Mouse (Mus musculus): Measurements from ENCODE around the gene Vangl2.

DNA sequence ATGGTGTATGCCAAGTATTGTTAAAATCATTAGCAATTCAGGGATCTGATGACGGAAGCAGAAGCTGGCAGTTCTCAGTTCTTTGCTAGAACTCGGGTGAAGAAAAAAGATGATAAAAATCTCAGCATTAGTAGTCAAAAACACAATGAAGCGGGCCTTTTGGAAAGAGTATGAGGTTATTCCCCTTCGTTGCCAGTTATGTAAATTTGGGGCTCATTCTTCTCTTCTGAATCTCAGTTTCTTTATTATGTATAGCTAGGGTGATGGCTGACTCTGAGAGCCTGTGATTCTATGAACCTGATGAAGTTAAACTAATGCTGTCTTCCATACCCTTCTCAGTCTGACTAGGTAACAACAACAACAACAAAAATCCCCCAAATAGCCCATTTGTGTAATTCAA, 52.4 kb downstream of the Vangl2 start:
- no peak for TF ChIP-seq POLR2A (IDR thresholded peaks at IDR 0.05; ENCODE audit: extremely low read depth, insufficient read depth, low read length)
- no peak for TF ChIP-seq CTCF (IDR thresholded peaks at IDR 0.05; ENCODE audit: low read depth, low read length)

All from liver, adult 2 months (tissue).